Mouse (Mus musculus) lung, adult 2 months (tissue): Measurements from ENCODE around the gene Arhgef7.

Experiments used
- CTCF ChIP-seq: fragments of 200-500 bp; IDR thresholded peaks from 2 replicates; pipeline ENCODE4 v1.5.1; 2011; ENCODE audit warnings: mild to moderate bottlenecking, low read length, control low read depth; ENCODE audit not compliant: insufficient read depth
- POLR2A ChIP-seq: fragments of 200-500 bp; IDR thresholded peaks from 2 replicates; pipeline ENCODE4 v1.6.1; 2011; ENCODE audit warnings: low read depth, mild to moderate bottlenecking, control low read depth, low read length, borderline replicate concordance; ENCODE audit errors: extremely low read depth

DNA sequence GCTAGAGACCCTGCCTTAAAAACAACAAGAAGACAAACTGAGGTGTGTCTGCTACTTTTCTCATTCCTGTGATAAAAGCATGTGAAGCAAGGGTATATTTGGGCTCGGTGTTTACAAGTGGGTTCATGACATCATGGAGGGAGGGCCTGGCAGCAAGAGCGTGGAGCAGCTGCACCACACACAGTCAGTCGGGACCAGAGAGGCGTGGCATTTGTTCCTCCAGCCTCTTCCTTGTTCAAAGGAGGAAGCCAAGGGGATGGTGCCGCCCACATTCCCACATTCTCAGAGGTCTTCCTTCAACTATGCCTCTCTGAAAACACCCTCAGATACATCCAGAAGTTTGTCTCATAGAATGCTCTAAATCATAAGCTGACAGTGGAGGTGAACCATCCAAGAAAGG lies 23.7 kb upstream of the Arhgef7 start:
- TF ChIP-seq POLR2A (no peak), CTCF (no peak)
